Mouse (Mus musculus): ENCODE measurements around the gene Nudt7.

DNA sequence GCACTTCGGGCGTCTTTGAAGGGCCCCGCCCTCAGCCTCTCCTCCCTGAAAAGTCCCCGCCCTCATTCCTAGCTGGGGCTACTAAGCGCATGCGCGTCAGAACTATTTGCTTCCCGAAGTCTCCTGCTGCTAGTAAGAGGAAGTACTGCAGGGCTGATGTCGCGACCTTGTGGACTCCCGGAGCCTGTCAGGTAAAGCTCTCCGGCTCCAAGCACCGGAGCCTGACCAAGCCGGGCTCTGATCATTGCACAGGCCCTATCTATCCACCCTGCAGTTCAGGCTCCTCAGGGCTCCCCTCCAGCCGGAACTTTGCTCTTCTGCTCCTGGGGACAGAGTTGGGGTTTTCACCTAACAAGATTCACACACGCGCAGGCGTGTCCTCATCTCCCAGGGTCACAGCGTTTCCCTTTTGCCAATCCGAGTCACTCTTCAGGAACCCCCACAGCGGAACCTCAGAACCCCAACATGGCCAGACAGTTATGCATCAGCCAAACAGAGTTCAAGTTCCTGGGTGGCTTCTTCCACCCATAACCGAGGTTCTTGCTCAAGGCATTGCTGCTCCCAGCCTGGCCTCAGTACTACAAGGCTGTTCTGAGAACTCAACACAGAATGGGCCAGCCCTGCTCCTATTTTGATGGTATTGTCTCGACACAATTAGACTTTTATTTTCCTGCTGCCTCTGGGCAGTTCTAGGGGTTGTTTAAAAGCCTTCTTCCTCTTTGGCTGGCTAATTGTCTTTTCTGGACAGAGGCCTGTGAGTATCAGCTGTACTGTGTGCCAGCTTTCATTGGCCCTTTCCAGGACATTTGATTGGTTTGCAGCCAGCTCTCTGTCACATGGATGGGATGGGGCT lies at the start of gene Nudt7:
- no peak for TF ChIP-seq CTCF (IDR thresholded peaks at IDR 0.05; ENCODE audit: extremely low read depth, insufficient read length, insufficient replicate concordance, low read depth, low read length)
- peak; percentile 94 for TF ChIP-seq POLR2A (IDR thresholded peaks at IDR 0.05; ENCODE audit: low read depth, low read length)

Measured in small intestine, adult 2 months (tissue).